Mouse (Mus musculus) MEL (cell line): Measurements from ENCODE around the gene Asns.

Source experiments
- POLR2A ChIP-seq, 2 experiments: IDR thresholded peaks; 2 replicates each; pipeline ENCODE4 v1.6.1; 2011 to 2012; ENCODE audit warnings: low read length in 2 of 2, mild to moderate bottlenecking in 2 of 2, control low read depth in 1 of 2, improper control_type of control experiment in 1 of 2, low read depth in 1 of 2, moderate library complexity in 1 of 2; ENCODE audit not compliant: control insufficient read depth in 1 of 2, insufficient read depth in 1 of 2, poor library complexity in 1 of 2
- POLR2AphosphoS2 ChIP-seq: IDR thresholded peaks from 2 replicates; pipeline ENCODE4 v1.6.1; 2011; ENCODE audit warnings: low read length, improper control_type of control experiment
- RCOR1 ChIP-seq: IDR thresholded peaks from 2 replicates; pipeline ENCODE4 v1.6.1; 2012; ENCODE audit warnings: low read depth, mild to moderate bottlenecking, inconsistent platforms, low read length, improper control_type of control experiment
- USF1 ChIP-seq: IDR thresholded peaks from 2 replicates; pipeline ENCODE4 v1.6.1; 2014; ENCODE audit warnings: low read depth, mild to moderate bottlenecking, inconsistent platforms, low read length, improper control_type of control experiment, moderate library complexity
- ZC3H11A ChIP-seq: IDR thresholded peaks from 2 replicates; pipeline ENCODE4 v1.6.1; 2012; ENCODE audit warnings: low read depth, mild to moderate bottlenecking, inconsistent platforms, low read length, improper control_type of control experiment
- ZNF384 ChIP-seq: IDR thresholded peaks from 2 replicates; pipeline ENCODE4 v1.6.1; 2012; ENCODE audit warnings: low read depth, mild to moderate bottlenecking, inconsistent platforms, low read length, improper control_type of control experiment

GRCm38 (mm10) chr6:7741721-7742120, 48.7 kb upstream of the Asns start:
- TF ChIP-seq ZC3H11A: no peak
- TF ChIP-seq ZNF384: no peak
- no peak for TF ChIP-seq RCOR1
- no peak for TF ChIP-seq POLR2AphosphoS2
- TF ChIP-seq POLR2A (IDR thresholded peaks at IDR 0.05; ENCODE audit: control insufficient read depth in 1 of 2, insufficient read depth in 1 of 2, low read depth in 1 of 2, low read length in 2 of 2, poor library complexity in 1 of 2): no peak
- no peak for TF ChIP-seq USF1
